Mouse (Mus musculus): ENCODE measurements around the gene Gm27235.

DNA sequence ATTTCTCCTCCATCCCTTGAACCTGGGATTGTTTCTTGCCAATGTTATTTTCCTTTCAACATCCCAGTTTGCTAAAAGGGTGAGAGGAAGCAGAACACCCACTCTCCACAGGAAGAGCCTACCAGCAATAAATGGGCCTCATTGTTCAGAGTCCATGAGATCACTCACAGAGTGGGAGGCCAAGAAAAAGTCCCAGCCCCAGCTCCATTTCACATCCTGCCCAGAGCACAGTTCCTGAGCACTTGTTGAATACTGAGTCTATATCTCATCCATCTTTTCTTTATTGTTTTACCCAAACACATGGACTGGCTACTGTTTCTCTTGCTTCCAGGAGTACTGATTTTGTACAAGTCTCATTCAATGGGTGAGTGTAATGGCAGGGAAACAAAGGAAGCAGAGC lies 49.2 kb downstream of the Gm27235 start, which contains the start of gene Gm17677:
- TF ChIP-seq CTCF (IDR thresholded peaks at IDR 0.05; ENCODE audit: insufficient read depth, low read depth, low read length): no peak
- TF ChIP-seq POLR2A (IDR thresholded peaks at IDR 0.05; ENCODE audit: insufficient read depth, low read depth, low read length): no peak

Measured in olfactory bulb, adult 2 months (tissue).